Mouse (Mus musculus) CH12.LX (cell line): ENCODE measurements around the gene Gm20388. TPM values are rescaled to one million over a fixed set of nuclear protein-coding genes. Genes with fewer than 3 reads are reported as not detected.

Experiments
- DNase-seq: peaks from one replicate; pipeline ENCODE4 v3.0.0-alpha.2; 2013; ENCODE audit errors: extremely low read depth
- H3K27ac ChIP-seq: 2 replicates; pipeline ENCODE4 v1.5.1; 2012; ENCODE audit warnings: low read depth, mild to moderate bottlenecking, control low read depth, moderate library complexity; ENCODE audit not compliant: insufficient read depth
- H3K27me3 ChIP-seq: replicated peaks from 2 replicates; pipeline ENCODE3; 2012; ENCODE audit warnings: inconsistent platforms
- H3K36me3 ChIP-seq, 2 experiments: replicated peaks in 1 of 2; 2 replicates each; pipeline versions ENCODE3 to v1.6.1; 2012; ENCODE audit warnings: inconsistent platforms in 1 of 2, low read length in 1 of 2, mild to moderate bottlenecking in 1 of 2, mixed read lengths in 1 of 2, moderate library complexity in 1 of 2; ENCODE audit not compliant: control insufficient read depth in 1 of 2, insufficient read depth in 1 of 2
- H3K4me1 ChIP-seq, 2 experiments: 2 replicates each; pipeline ENCODE4 v1.6.1; 2012; ENCODE audit warnings: inconsistent platforms in 1 of 2, moderate library complexity in 1 of 2; ENCODE audit not compliant: insufficient read depth in 2 of 2, control insufficient read depth in 1 of 2
- H3K4me2 ChIP-seq: 2 replicates; pipeline ENCODE4 v1.6.1; 2012; ENCODE audit warnings: low read depth, mild to moderate bottlenecking, control low read depth; ENCODE audit not compliant: poor library complexity, insufficient read depth, severe bottlenecking
- H3K4me3 ChIP-seq, 3 experiments: fragments of 150-350 bp in 1 of 3; sonication (generic) in 1 of 3; replicated peaks in 1 of 3; 2 replicates each; pipeline versions ENCODE3 to v1.5.1; 2011 to 2012; ENCODE audit warnings: low read depth in 2 of 3, low read length in 2 of 3, mild to moderate bottlenecking in 2 of 3, moderate library complexity in 2 of 3, control low read depth in 1 of 3, improper control_type of control experiment in 1 of 3, inconsistent platforms in 1 of 3, mixed read lengths in 1 of 3; ENCODE audit not compliant: poor library complexity in 1 of 3
- H3K79me2 ChIP-seq: replicated peaks from 2 replicates; pipeline ENCODE4 v1.6.1; 2012; ENCODE audit warnings: mild to moderate bottlenecking, moderate library complexity; ENCODE audit not compliant: control insufficient read depth, poor library complexity, insufficient read depth, severe bottlenecking; ENCODE audit errors: extremely low read depth
- H3K9ac ChIP-seq: 2 replicates; pipeline ENCODE4 v1.6.1; 2012; ENCODE audit warnings: low read depth, mild to moderate bottlenecking, control low read depth, moderate library complexity; ENCODE audit not compliant: insufficient read depth
- H3K9me3 ChIP-seq: replicated peaks from 2 replicates; pipeline ENCODE3; 2012; ENCODE audit warnings: low read length, inconsistent platforms, mixed read lengths
- CTCF ChIP-seq, 2 experiments: IDR thresholded peaks in 1 of 2; conservative IDR thresholded peaks in 1 of 2; 2 replicates each; pipeline ENCODE4 v1.5.1; 2011 to 2012; ENCODE audit warnings: low read depth in 2 of 2, low read length in 2 of 2, improper control_type of control experiment in 1 of 2, inconsistent platforms in 1 of 2, mild to moderate bottlenecking in 1 of 2, moderate library complexity in 1 of 2
- GABPA ChIP-seq: IDR thresholded peaks from 2 replicates; pipeline ENCODE4 v1.6.1; 2012; ENCODE audit warnings: low read depth, low read length, improper control_type of control experiment, inconsistent platforms; ENCODE audit not compliant: insufficient replicate concordance
- IRF4 ChIP-seq: IDR thresholded peaks from 2 replicates; pipeline ENCODE4 v1.6.1; 2014; ENCODE audit warnings: low read depth, mild to moderate bottlenecking, inconsistent platforms, low read length, improper control_type of control experiment
- JUN ChIP-seq: IDR thresholded peaks from 2 replicates; pipeline ENCODE4 v1.6.1; 2011; ENCODE audit warnings: low read depth, mild to moderate bottlenecking, low read length, improper control_type of control experiment, moderate library complexity; ENCODE audit not compliant: insufficient read depth
- JUND ChIP-seq: conservative IDR thresholded peaks from 2 replicates; pipeline ENCODE4 v1.6.1; 2011; ENCODE audit warnings: low read depth, low read length, improper control_type of control experiment
- MAX ChIP-seq: IDR thresholded peaks from 2 replicates; pipeline ENCODE4 v1.6.1; 2011; ENCODE audit warnings: low read length, improper control_type of control experiment
- NRF1 ChIP-seq: IDR thresholded peaks from 2 replicates; pipeline ENCODE4 v1.6.1; 2014; ENCODE audit warnings: low read depth, mild to moderate bottlenecking, inconsistent platforms, low read length, improper control_type of control experiment, moderate library complexity
- RCOR1 ChIP-seq: conservative IDR thresholded peaks from 2 replicates; pipeline ENCODE4 v1.6.1; 2012; ENCODE audit warnings: low read depth, mild to moderate bottlenecking, inconsistent platforms, low read length, improper control_type of control experiment
- SMC3 ChIP-seq: IDR thresholded peaks from 2 replicates; pipeline ENCODE4 v1.6.1; 2011; ENCODE audit warnings: low read depth, low read length, improper control_type of control experiment
- USF1 ChIP-seq: IDR thresholded peaks from 2 replicates; pipeline ENCODE4 v1.6.1; 2014; ENCODE audit warnings: low read depth, mild to moderate bottlenecking, inconsistent platforms, low read length, improper control_type of control experiment
- ZC3H11A ChIP-seq: IDR thresholded peaks from 2 replicates; pipeline ENCODE4 v1.6.1; 2012; ENCODE audit warnings: low read depth, mild to moderate bottlenecking, inconsistent platforms, low read length, improper control_type of control experiment
- ZKSCAN1 ChIP-seq: IDR thresholded peaks from 2 replicates; pipeline ENCODE4 v1.6.1; 2012; ENCODE audit warnings: low read depth, inconsistent platforms, low read length, improper control_type of control experiment, borderline replicate concordance
- ZNF384 ChIP-seq: IDR thresholded peaks from 2 replicates; pipeline ENCODE4 v1.6.1; 2012; ENCODE audit warnings: low read depth, low read length, improper control_type of control experiment, inconsistent platforms
- dilution Hi-C: fragments of 300-500 bp; cut with MboI; formaldehyde crosslinking; loops from 2 replicates; pipeline ENCODE4 v1.14.3; 2020; ENCODE audit warnings: low sequenced_read_pairs; ENCODE audit not compliant: extremely low pct_unique_long_range_greater_than_20kb, extremely low pct_ligation_motif_present
- in situ Hi-C: fragments of 300-500 bp; cut with MboI; formaldehyde crosslinking; loops from 3 replicates; pipeline ENCODE4 v1.14.3; 2019; ENCODE audit warnings: low sequenced_read_pairs, low pct_ligation_motif_present, low pct_unique_long_range_greater_than_20kb, mixed read lengths
- polyA plus RNA-seq: library from polyadenylated mRNA; unstranded; fragments of >175 nt; gene quantifications from 2 replicates; pipeline ENCODE4 v1.2.1, GENCODE M21; 2012; ENCODE audit warnings: low read depth; ENCODE audit not compliant: insufficient read length
- total RNA-seq, 2 experiments: library from RNA; depleted of rRNA; stranded (reverse); fragments of 300-350 nt in 1 of 2; fragments of >200 nt in 1 of 2; gene quantifications; 2 replicates each; pipeline ENCODE4 v1.2.3; 2012 to 2014

Gene Gm20388
- total and polyA plus RNA-seq, 3 experiments = 14.8 to 26.3 (median 22.2) TPM

DNA sequence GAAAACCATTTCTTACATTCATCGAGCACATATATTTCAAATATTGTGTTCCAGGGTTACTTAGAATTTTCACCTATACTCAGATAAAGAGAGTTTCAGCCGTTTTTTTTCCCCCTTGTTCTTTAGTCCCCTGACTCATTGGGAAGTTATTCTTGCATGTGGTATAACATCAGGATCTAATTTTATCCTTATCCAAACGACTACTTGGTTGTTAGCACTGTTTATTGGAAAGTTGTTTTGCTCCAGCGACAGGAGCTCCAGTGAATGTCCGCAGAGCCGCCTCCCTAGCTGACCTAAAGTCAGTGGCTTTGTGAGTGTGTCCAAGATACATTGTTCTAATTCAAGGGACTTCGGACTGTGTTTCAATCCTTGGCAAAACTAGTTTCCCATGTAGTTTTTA, 3723.2 kb downstream of the Gm20388 start:
- H3K27me3 ChIP-seq = no peaks in the 10 kb centered on the region
- no peaks in the 10 kb centered on the region for H3K9me3 ChIP-seq
- H3K4me1 ChIP-seq = peaks cover 10 to 30% of the 10 kb centered on the region in 2 experiments
- peak overlapping the region; percentile 61 for H3K4me2 ChIP-seq
- no peak for DNase-seq
- H3K79me2 ChIP-seq = no peaks in the 10 kb centered on the region
- TF ChIP-seq USF1 (no peak), NRF1 (no peak), ZKSCAN1 (no peak), SMC3 (no peak), GABPA (no peak)
- dilution Hi-C loops = no loop called here
- in situ Hi-C loops = no loop called here
- H3K4me3 ChIP-seq = no peak overlapping the region
- H3K36me3 ChIP-seq = no peaks in the 10 kb centered on the region
- H3K27ac ChIP-seq = no peak overlapping the region
- no peak overlapping the region for H3K9ac ChIP-seq

DNA sequence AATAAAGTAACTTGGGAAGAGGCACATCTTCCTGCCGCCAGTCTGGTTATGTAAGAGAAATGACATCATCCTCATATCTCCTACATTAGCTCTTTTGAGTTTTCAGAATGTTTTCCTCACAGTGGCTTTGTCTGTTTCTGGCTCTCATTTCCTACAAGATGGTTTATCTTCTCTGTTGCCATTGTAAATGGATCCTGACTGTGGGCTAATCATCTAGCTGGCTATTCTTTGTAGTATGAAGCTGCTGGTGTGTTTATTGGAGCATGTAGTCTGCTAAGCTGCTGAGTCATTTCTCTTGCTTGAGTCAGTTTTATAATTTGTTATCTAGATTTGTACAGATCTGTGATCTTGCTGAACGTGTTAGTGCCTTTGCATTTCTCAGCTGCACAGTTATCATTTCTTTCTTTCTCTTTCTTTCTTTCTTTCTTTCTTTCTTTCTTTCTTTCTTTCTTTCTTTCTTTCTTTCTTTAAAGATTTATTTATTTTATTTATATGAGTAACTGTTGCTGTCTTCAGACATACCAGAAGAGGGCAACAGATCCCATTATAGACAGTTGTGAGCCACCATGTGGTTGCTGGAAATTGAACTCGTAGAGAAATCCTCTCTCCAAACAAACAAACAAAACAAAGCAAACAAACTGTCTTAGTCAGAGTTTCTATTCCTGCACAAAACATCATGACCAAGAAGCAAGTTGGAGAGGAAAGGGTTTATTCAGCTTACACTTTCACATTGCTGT, 3723.9 kb downstream of the Gm20388 start:
- Histone ChIP-seq H3K36me3 (no peaks in the 10 kb centered on the region), H3K27ac (no peak overlapping the region)
- TF ChIP-seq IRF4 (0 out of 2 replicates have a peak, but pooled peaks have one; percentile 12), JUND (peak; percentile 57; the same call in 1 of the 2 replicates), MAX (no peak), CTCF (conservative IDR thresholded peaks at IDR 0.05 in 1 of 2, IDR thresholded peaks at IDR 0.05 in 1 of 2; ENCODE audit: low read depth in 2 of 2, low read length in 2 of 2) (peak in 1 of 2 experiments; percentile 51; a peak in 2 of 4 replicates), JUN (peak; percentile 28; the same call in 1 of the 2 replicates), ZC3H11A (no peak)
- TF ChIP-seq, all 38 proteins: peak for 4
- no peak overlapping the region for H3K4me3 ChIP-seq
- peak overlapping the region; percentile 61 for H3K4me2 ChIP-seq
- H3K27me3 ChIP-seq = no peaks in the 10 kb centered on the region
- H3K4me1 ChIP-seq = peaks cover 6 to 25% of the 10 kb centered on the region in 2 experiments
- no peaks in the 10 kb centered on the region for H3K9me3 ChIP-seq
- H3K79me2 ChIP-seq = no peaks in the 10 kb centered on the region
- dilution Hi-C loops = no loop called here
- H3K9ac ChIP-seq = no peak overlapping the region
- no peak for DNase-seq
- in situ Hi-C loops = no loop called here

DNA sequence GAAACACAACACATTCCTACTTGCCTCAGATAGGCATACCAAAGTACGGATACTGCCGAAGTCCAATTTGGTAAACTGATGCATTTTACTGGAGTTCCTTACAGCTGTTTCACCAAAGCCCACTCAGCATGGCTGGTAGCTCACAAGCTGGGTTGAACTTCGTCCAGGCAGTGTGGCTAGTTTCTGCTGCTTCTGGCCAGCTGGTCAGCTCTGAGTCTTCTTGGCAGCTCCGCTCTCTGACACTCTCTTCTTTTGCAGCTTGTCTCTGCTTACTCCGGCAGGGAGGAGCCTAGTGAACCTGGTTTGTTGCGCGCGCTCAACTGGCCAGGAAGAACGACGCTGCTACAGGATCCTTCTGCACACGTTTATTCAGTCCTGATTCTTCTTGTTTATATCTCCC, 3725.0 kb downstream of the Gm20388 start:
- no peak for DNase-seq
- Histone ChIP-seq H3K4me3 (no peak overlapping the region), H3K4me2 (no peak overlapping the region), H3K9ac (no peak overlapping the region), H3K4me1 (peaks cover 6 to 25% of the 10 kb centered on the region in 2 experiments), H3K27ac (no peak overlapping the region), H3K9me3 (peaks cover 3% of the 10 kb centered on the region), H3K36me3 (no peaks in the 10 kb centered on the region), H3K27me3 (peaks cover 3% of the 10 kb centered on the region), H3K79me2 (no peaks in the 10 kb centered on the region)
- dilution Hi-C loops (no loop called here), in situ Hi-C loops (no loop called here)
- TF ChIP-seq RCOR1 (no peak), ZNF384 (no peak), CTCF (conservative IDR thresholded peaks at IDR 0.05 in 1 of 2, IDR thresholded peaks at IDR 0.05 in 1 of 2; ENCODE audit: low read depth in 2 of 2, low read length in 2 of 2) (no peak), ZKSCAN1 (no peak), SMC3 (no peak), JUND (no peak)
